Mouse (Mus musculus): ENCODE measurements around the gene Cyp4x1. TPM values are rescaled to one million over a fixed set of nuclear protein-coding genes. Genes with fewer than 3 reads are reported as not detected.

The Cyp4x1 gene
- total RNA-seq, 2 experiments from 2014 or later: 15.1 to 16.1 TPM

- no peak for DNase-seq (ENCODE audit: low spot score in 2 of 2)
- intact Hi-C loops (cut with DNase I): no loop called here
Measured at GRCm38 (mm10) chr4:115060753-115061152, 73.3 kb downstream of the Cyp4x1 start.

- no peak for DNase-seq (ENCODE audit: low spot score in 2 of 2)
- intact Hi-C loops (cut with DNase I): loop anchor here (5.0 kb wide), 2 partner anchors 158 to 877 kb away; partner anchors contain the start of gene Dmbx1
Measured at GRCm38 (mm10) chr4:115059871-115060270, 74.2 kb downstream of the Cyp4x1 start.

GRCm38 (mm10) chr4:115058871-115059590 lies 75.0 kb downstream of the Cyp4x1 start:
- intact Hi-C loops (cut with DNase I): loop anchor here (5.0 kb wide), 2 partner anchors 157 to 878 kb away; partner anchors contain the start of gene Dmbx1
- DNase-seq (ENCODE audit: low spot score in 2 of 2): no peak

GRCm38 (mm10) chr4:115058317-115058761 lies 75.7 kb downstream of the Cyp4x1 start:
- DNase-seq (ENCODE audit: low spot score in 2 of 2): no peak
- intact Hi-C loops (cut with DNase I): loop anchor here (5.0 kb wide), 2 partner anchors 156 to 879 kb away; partner anchors contain the start of gene Dmbx1

- DNase-seq (ENCODE audit: low spot score in 2 of 2): no peak
- intact Hi-C loops (cut with DNase I): loop anchor here (5.0 kb wide), 2 partner anchors 155 to 880 kb away; partner anchors contain the start of gene Dmbx1
Measured at GRCm38 (mm10) chr4:115057674-115058316, 76.3 kb downstream of the Cyp4x1 start.

GRCm38 (mm10) chr4:115056921-115057673 lies 77.0 kb downstream of the Cyp4x1 start:
- intact Hi-C loops (cut with DNase I): loop anchor here (5.0 kb wide), 2 partner anchors 155 to 880 kb away; partner anchors contain the start of gene Dmbx1
- DNase-seq (ENCODE audit: low spot score in 2 of 2): peak in 1 of 2 experiments; percentile 41

- no peak for DNase-seq (ENCODE audit: low spot score in 2 of 2)
- intact Hi-C loops (cut with DNase I): loop anchor here (5.0 kb wide), 2 partner anchors 154 to 881 kb away; partner anchors contain the start of gene Dmbx1
Measured at GRCm38 (mm10) chr4:115056371-115056920, 77.6 kb downstream of the Cyp4x1 start, which contains the start of gene Tal1. Gene Tal1, plus strand, starts transcription at chr4:115056426.

Other genes with a start within 250 kb of the Cyp4x1 start
- under 1 TPM; 0.30 to 0.48 TPM for gene Foxd2, start 225.4 kb downstream of the Cyp4x1 start, total RNA-seq (2021)
- gene Foxe3, start 208.3 kb downstream of the Cyp4x1 start, total RNA-seq (2021): not detected
- 100 to 1,000 TPM; 115 to 122 TPM for gene Cmpk1, start 147.0 kb downstream of the Cyp4x1 start, total RNA-seq (2021)
- gene Stil, start 134.1 kb downstream of the Cyp4x1 start, total RNA-seq (2021): under 1 TPM; 0.40 to 0.57 TPM
- 1 to 10 TPM; 2.3 to 2.7 TPM for gene Tal1, start 77.9 kb downstream of the Cyp4x1 start, total RNA-seq (2021)
- under 1 TPM in 1 of 2 experiments, not detected in 1; 0.44 TPM for gene Pdzk1ip1, start 45.6 kb downstream of the Cyp4x1 start, total RNA-seq (2021)
- not detected for gene Cyp4a29, start 107.8 kb upstream of the Cyp4x1 start, total RNA-seq (2021)
- gene Cyp4a12a, start 164.8 kb upstream of the Cyp4x1 start, total RNA-seq (2021): not detected

Data from left cerebral cortex, postnatal 14 days (tissue).